Mouse (Mus musculus) embryonic stem cell, embryonic (primary cell): Measurements from ENCODE around the gene Skil.

Source experiments
- CTCF ChIA-PET, 4 experiments: fragments of 300-600 bp in 2 of 4; fragments of 350-600 bp in 2 of 4; sonication (Branson Sonifier 250); formaldehyde crosslinking; loops; one replicate each; lab custom pipeline; 2022; ENCODE audit warnings: inconsistent platforms in 2 of 4; lab: Charles Lee
- POLR2A ChIA-PET, 4 experiments: fragments of 300-600 bp in 2 of 4; fragments of 350-600 bp in 2 of 4; sonication (Branson Sonifier 250); formaldehyde crosslinking; loops; one replicate each; lab custom pipeline; 2022; ENCODE audit warnings: antibody characterized with exemption in 4 of 4, inconsistent platforms in 1 of 4; lab: Charles Lee

The Skil gene

GRCm38 (mm10) chr3:31094531-31095178 is at the start of gene Skil:
TSS of gene Skil (plus strand) at chr3:31095058.
- ChIA-PET CTCF (interaction anchor here in 1 of 4 experiments (0.5 kb wide), 1 partner anchor 38 kb away, joined by 3 read pairs; no protein-coding TSS in a partner anchor), POLR2A (interaction anchor here in 3 of 4 experiments (0.9 to 1.7 kb wide), 4 partner anchors 10 to 447 kb away, joined by 3 to 6 read pairs (median 4); partner anchors contain the start of gene Lrrc34 (in 1 of the 3))

DNA sequence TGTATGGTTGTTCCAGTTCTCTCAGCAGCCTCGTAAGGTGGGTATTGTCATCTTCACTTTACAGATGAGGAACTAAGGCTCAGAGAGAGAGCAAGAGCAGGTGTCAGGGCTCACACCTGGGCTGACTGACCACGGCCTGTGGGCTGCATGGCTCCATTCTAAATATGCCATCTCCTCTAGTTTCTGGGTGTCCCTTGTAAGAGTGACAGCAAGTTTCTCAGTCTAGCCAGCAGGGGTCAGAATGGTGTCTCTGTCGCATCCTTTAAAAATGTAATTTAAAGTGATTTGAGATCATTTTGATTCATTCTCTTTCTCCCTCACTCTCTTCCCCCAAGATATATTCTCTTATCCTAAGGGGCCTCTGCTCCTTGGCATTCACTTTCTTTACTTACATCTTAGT is 47.6 kb upstream of the Skil start:
- ChIA-PET POLR2A (interaction anchor here in 1 of 4 experiments (1.3 to 1.4 kb wide), 2 partner anchors 9 to 14 kb away, joined by 3 to 6 read pairs; no protein-coding TSS in a partner anchor), CTCF (interaction anchor here in 1 of 4 experiments (1.6 to 4.1 kb wide), 2 partner anchors 9 to 92 kb away, joined by 4 to 17 read pairs; no protein-coding TSS in a partner anchor)

DNA sequence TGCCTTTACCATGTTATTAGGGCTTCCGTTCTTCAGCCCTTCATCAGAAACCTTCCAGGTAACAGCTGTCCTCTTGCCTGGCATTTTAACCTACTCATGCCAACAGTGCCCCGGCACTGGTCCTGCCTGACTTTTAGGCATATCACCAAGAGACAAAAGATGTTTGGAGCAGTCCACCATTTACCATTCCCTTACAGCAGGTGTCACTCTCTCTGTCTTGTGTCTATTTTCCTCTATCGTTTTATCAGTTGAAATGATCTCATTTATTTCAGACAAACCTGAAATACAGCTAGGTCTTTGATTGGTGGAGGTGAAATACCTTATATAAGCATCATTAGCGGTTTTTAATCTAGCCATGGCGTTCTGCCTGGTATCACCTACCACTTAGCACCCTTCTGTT is 45.8 kb upstream of the Skil start:
- CTCF ChIA-PET: interaction anchor here in 2 of 4 experiments (1.1 to 4.1 kb wide), 2 partner anchors 90 kb away, joined by 4 to 17 read pairs; no protein-coding TSS in a partner anchor
- POLR2A ChIA-PET: interaction anchor here in 1 of 4 experiments (1.3 kb wide), 1 partner anchor 31 kb away, joined by 3 read pairs; no protein-coding TSS in a partner anchor

DNA sequence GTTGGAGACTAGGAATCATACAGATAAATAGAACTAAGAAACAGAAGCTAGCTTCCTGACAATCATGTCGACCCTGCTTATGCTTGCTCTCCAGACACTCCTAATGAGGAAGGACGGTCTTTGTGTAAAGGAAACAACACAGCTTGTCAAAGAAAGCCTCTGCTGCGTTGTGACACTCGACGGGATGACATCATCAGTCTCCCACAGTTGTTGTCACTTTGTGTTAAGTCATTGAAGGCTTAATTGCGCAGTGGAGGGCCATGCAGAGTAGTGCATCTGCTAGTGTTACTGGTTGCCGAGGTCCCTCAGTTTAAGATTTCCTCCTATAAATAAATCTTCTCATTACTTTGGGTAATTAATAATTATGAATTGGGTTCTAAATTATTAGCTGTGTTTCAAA is 44.5 kb upstream of the Skil start:
- ChIA-PET CTCF (interaction anchor here in 1 of 4 experiments (1.1 kb wide), 1 partner anchor 89 kb away, joined by 4 read pairs; no protein-coding TSS in a partner anchor), POLR2A (interaction anchor here in 2 of 4 experiments (0.8 to 1.7 kb wide), 4 partner anchors 8 to 50 kb away, joined by 3 to 5 read pairs (median 3); no protein-coding TSS in a partner anchor)

DNA sequence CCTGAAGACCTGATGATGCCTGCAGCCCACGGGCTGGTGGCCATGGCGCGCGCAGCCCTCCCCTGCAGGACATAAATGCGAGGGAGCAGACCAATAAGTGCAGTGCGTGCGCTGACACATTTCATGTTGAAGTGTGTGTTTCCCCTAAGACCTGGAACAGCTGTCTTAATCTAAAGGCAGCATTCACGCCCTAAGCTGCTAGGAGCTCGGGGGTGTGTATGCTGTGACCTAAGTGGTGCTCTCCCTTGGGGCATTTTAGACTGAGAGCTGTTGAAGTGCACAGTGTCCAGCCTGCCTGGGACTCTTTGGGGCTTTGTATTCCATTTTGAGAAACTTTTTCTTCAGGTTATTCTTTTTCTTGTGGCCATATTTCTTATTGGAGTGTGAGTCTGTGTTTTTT is 43.1 kb upstream of the Skil start:
- ChIA-PET CTCF (interaction anchor here in 1 of 4 experiments (1.2 kb wide), 1 partner anchor 88 kb away, joined by 3 read pairs; no protein-coding TSS in a partner anchor), POLR2A (interaction anchor here in 2 of 4 experiments (1.2 to 1.7 kb wide), 3 partner anchors 9 to 34 kb away, joined by 3 to 5 read pairs (median 3); no protein-coding TSS in a partner anchor)

- ChIA-PET CTCF (interaction anchor here in 3 of 4 experiments (0.6 to 1.6 kb wide), 3 partner anchors 85 to 86 kb away, joined by 3 to 7 read pairs (median 4); no protein-coding TSS in a partner anchor), POLR2A (interaction anchor here in 2 of 4 experiments (0.6 to 1.2 kb wide), 6 partner anchors 11 to 57 kb away, joined by 3 read pairs; no protein-coding TSS in a partner anchor)
These were observed 41.7 kb upstream of the Skil start for GRCm38 (mm10) chr3:31053191-31053590.

DNA sequence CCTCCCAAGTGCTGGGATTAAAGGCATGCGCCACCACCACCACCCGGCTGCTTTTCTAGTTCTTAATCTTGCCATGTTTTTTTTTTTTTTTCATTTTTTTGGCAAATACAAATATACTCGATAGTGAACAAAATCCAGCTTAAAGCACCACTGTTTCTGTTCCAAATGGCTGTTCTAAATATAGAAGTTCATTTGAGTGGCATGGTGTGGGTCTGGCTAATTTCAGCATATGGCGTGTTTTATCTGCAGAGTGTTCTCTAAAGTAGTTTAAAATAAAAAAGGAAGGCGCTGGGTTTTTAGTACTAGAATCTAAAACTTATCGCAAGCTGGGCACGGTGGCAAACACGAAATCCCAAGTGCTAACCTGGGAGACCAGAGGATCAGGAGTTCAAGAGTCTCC is 40.0 kb upstream of the Skil start:
- ChIA-PET CTCF (interaction anchor here in 3 of 4 experiments (0.6 to 2.6 kb wide), 6 partner anchors 19 to 84 kb away, joined by 3 to 39 read pairs (median 12); no protein-coding TSS in a partner anchor), POLR2A (interaction anchor here in 3 of 4 experiments (0.6 to 2.1 kb wide), 9 partner anchors 26 to 1301 kb away, joined by 3 to 12 read pairs (median 6); no protein-coding TSS in a partner anchor)

DNA sequence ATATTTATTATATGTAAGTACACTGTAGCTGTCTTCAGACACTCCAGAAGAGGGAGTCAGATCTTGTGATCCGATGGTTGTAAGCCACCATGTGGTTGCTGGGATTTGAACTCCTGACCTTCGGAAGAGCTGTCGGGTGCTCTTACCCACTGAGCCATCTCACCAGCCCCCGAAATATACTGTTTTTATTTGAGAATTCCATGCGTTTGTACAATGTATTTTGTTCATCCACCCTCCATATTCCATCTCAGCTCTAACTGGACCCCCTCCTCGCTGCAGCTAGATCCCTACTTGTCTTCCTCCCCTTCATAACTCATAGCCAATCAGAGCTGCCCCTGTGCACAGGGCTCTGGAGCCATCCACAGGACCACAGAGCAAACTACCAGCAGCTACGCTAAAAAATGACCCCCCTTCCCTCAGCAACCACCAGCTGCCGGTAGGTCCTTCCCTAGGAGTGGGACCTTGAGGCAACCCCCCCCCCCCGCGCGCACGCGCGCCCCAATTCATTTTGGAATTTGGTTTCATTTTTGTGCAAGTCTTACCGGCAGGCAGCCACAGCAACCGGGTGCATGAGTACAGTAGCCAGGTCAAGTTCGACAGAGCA is 38.7 kb upstream of the Skil start:
- ChIA-PET POLR2A (interaction anchor here (0.6 to 2.1 kb wide), 38 partner anchors 9 to 1887 kb away, joined by 3 to 12 read pairs (median 4); partner anchors contain the start of genes Mynn (in 1 of the 4) and Skil (in 1 of the 4)), CTCF (interaction anchor here (0.6 to 2.6 kb wide), 43 partner anchors 9 to 1652 kb away, joined by 3 to 39 read pairs (median 4); partner anchors contain the start of genes Actrt3 (in 1 of the 4) and Gpr160 (in 1 of the 4))

- POLR2A ChIA-PET: interaction anchor here in 3 of 4 experiments (0.9 to 2.1 kb wide), 24 partner anchors 10 to 265 kb away, joined by 3 to 12 read pairs (median 4); partner anchors contain the start of gene Skil (in 1 of the 3)
These were observed 37.9 kb upstream of the Skil start for GRCm38 (mm10) chr3:31056651-31057627.

GRCm38 (mm10) chr3:31060745-31061102 is 34.1 kb upstream of the Skil start:
- ChIA-PET CTCF (interaction anchor here (0.6 to 3.2 kb wide), 13 partner anchors 12 to 550 kb away, joined by 3 to 45 read pairs (median 4); no protein-coding TSS in a partner anchor), POLR2A (interaction anchor here in 3 of 4 experiments (0.6 to 2.4 kb wide), 22 partner anchors 8 to 413 kb away, joined by 3 to 7 read pairs (median 4); partner anchors contain the start of gene Lrrc34 (in 1 of the 3))

More at GRCm38 (mm10) chr3:31056651-31057627, 37.9 kb upstream of the Skil start:
- CTCF ChIA-PET: interaction anchor here (0.6 to 2.6 kb wide), 31 partner anchors 10 to 1651 kb away, joined by 3 to 39 read pairs (median 4); partner anchors contain the start of genes Actrt3 (in 1 of the 4) and Gpr160 (in 1 of the 4)

GRCm38 (mm10) chr3:31061103-31061785 is 33.6 kb upstream of the Skil start:
- POLR2A ChIA-PET: interaction anchor here in 3 of 4 experiments (0.6 to 2.4 kb wide), 24 partner anchors 9 to 1042 kb away, joined by 3 to 7 read pairs (median 4); partner anchors contain the start of gene Lrrc34 (in 1 of the 3)
- CTCF ChIA-PET: interaction anchor here (0.6 to 3.2 kb wide), 12 partner anchors 13 to 550 kb away, joined by 3 to 45 read pairs (median 4); no protein-coding TSS in a partner anchor

- CTCF ChIA-PET: interaction anchor here (0.8 to 3.2 kb wide), 6 partner anchors 73 to 469 kb away, joined by 3 to 45 read pairs (median 6); no protein-coding TSS in a partner anchor
- POLR2A ChIA-PET: interaction anchor here in 3 of 4 experiments (0.6 to 2.4 kb wide), 14 partner anchors 11 to 1042 kb away, joined by 3 to 7 read pairs (median 4); no protein-coding TSS in a partner anchor
These were observed 33.1 kb upstream of the Skil start for GRCm38 (mm10) chr3:31061786-31062120.

GRCm38 (mm10) chr3:31062325-31062724 is 32.5 kb upstream of the Skil start:
- POLR2A ChIA-PET: interaction anchor here in 2 of 4 experiments (1.0 to 1.5 kb wide), 2 partner anchors 16 to 73 kb away, joined by 3 read pairs; no protein-coding TSS in a partner anchor
- CTCF ChIA-PET: interaction anchor here in 2 of 4 experiments (3.0 to 3.2 kb wide), 2 partner anchors 76 kb away, joined by 36 to 45 read pairs; no protein-coding TSS in a partner anchor

- POLR2A ChIA-PET: interaction anchor here in 1 of 4 experiments (0.6 kb wide), 1 partner anchor 100 kb away, joined by 3 read pairs; no protein-coding TSS in a partner anchor
- CTCF ChIA-PET: no interaction called here
These were observed 26.4 kb upstream of the Skil start for GRCm38 (mm10) chr3:31068482-31068881.

- POLR2A ChIA-PET: no interaction called here
- CTCF ChIA-PET: interaction anchor here in 2 of 4 experiments (1.2 kb wide), 2 partner anchors 15 to 67 kb away, joined by 3 to 5 read pairs; no protein-coding TSS in a partner anchor
These were observed 23.1 kb upstream of the Skil start for GRCm38 (mm10) chr3:31071804-31072203.

- POLR2A ChIA-PET: no interaction called here
- CTCF ChIA-PET: no interaction called here
These were observed 19.1 kb upstream of the Skil start for GRCm38 (mm10) chr3:31075808-31076207.
